Mouse (Mus musculus) megakaryocyte, embryonic 14.5 days (primary cell): ENCODE results near the gene Frmpd2.

Experiments used
- FLI1 ChIP-seq: IDR thresholded peaks from 2 replicates; pipeline ENCODE4 v1.6.1; 2012; ENCODE audit warnings: low read length, inconsistent platforms, mixed read lengths
- GATA1 ChIP-seq: IDR thresholded peaks from 3 replicates; pipeline ENCODE4 v1.6.1; 2012; ENCODE audit warnings: mixed read lengths, low read length, inconsistent platforms, borderline replicate concordance

DNA sequence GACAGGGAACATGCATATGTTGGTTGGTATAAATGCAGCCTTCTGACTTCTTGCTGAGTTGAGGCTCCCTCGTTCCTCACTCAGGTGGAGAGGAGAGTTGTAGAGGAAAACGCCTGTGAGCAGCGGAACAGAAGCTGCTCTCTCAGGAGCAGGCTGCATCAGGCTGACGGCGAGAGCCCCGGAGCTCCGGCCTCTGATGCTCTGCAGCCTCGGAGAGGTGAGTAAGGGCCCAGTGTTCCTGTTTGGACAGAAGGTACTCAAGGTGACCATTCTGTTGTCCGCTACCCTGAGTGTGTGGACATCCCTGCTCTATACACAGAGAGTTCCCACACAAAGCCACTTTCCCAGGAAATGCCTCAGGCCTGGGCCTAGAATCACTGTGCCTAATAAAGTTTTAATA is 31.8 kb downstream of the Frmpd2 start:
- TF ChIP-seq GATA1 = no peak
- no peak for TF ChIP-seq FLI1
